Mouse (Mus musculus): ENCODE measurements around the gene Erbb2. TPM values are rescaled to one million over a fixed set of nuclear protein-coding genes. Genes with fewer than 3 reads are reported as not detected.

Erbb2 gene
- polyA plus RNA-seq, 1 experiment from 2014 or later, result 41.4 TPM

GRCm38 (mm10) chr11:98464516-98464915, 52.2 kb downstream of the Erbb2 start:
- H3K27me3 ChIP-seq (ENCODE audit: control insufficient read depth, insufficient read depth, low read depth, low read length), result peaks cover 7% of the 10 kb centered on the region
- no peaks in the 10 kb centered on the region for H3K36me3 ChIP-seq (ENCODE audit: control insufficient read depth, insufficient read depth, low read length)
- no peak overlapping the region for H3K4me3 ChIP-seq (ENCODE audit: low read length)
- H3K9me3 ChIP-seq (ENCODE audit: control insufficient read depth, low read length), result no peaks in the 10 kb centered on the region
- no peaks in the 10 kb centered on the region for H3K4me1 ChIP-seq (replicated peaks; ENCODE audit: control insufficient read depth, insufficient read depth, low read length)
- no peak for ATAC-seq (ENCODE audit: low read depth)
- no peak overlapping the region for H3K4me2 ChIP-seq (ENCODE audit: low read depth, low read length)
- H3K9ac ChIP-seq (ENCODE audit: low read length), result no peak overlapping the region
- H3K27ac ChIP-seq (ENCODE audit: low read length), result no peak overlapping the region
- WGBS, result 76% methylated on average over 6 of the region's 6 CpGs

DNA sequence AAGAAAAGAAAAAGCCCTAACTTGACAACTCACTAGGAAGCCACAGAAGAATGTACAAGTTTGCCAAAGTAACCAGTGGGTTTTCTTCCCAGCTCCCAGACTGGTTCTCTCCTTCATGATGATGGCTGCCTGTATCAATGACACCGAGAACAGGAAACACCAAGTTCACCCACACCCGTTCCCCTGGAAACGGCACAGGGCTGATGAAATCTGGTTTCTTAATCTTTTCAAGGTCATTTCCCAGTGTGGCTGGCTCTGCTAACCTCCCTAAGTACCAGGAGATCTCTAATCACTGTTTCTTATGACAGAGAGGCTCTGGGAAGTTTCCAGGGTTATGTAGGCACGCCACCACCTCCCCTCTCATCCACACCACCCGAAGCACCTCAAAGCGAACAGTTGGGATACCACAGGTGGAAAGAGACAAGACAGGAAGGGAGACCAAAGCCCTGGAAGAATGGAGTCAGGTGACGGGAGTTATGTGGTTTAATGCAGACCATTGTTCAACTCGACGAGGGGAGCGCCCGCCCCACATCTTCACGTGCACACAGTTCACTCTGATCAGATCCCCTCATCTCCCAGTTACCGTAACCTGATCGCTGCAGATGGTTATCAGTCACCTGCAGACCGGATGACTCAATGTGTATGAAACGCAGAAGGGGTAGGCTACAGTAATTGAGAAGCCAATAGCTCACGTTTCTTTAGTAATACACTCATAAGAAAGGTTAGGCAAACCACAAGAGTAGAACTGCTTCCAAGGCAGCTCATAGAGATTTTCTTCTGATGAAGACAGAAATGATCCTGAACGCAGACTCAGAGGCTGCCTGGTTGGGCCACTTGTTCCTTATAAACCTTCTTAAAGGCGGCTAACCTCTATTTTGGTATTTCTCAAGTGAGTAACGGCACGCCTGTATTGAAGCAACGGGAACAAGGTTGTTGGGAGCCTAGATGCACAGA, 57.8 kb downstream of the Erbb2 start:
- ATAC-seq (ENCODE audit: low read depth), result 0 out of 2 replicates have a peak, but pooled peaks have one; percentile 12
- no peak overlapping the region for H3K4me2 ChIP-seq (ENCODE audit: low read depth, low read length)
- H3K27me3 ChIP-seq (ENCODE audit: control insufficient read depth, insufficient read depth, low read depth, low read length), result no peaks in the 10 kb centered on the region
- H3K36me3 ChIP-seq (ENCODE audit: control insufficient read depth, insufficient read depth, low read length), result no peaks in the 10 kb centered on the region
- no peak overlapping the region for H3K4me3 ChIP-seq (ENCODE audit: low read length)
- no peak overlapping the region for H3K9ac ChIP-seq (ENCODE audit: low read length)
- WGBS, result 46% methylated on average over 22 of the region's 22 CpGs
- H3K27ac ChIP-seq (ENCODE audit: low read length), result no peak overlapping the region
- H3K9me3 ChIP-seq (ENCODE audit: control insufficient read depth, low read length), result no peaks in the 10 kb centered on the region
- H3K4me1 ChIP-seq (replicated peaks; ENCODE audit: control insufficient read depth, insufficient read depth, low read length), result no peaks in the 10 kb centered on the region

- WGBS, result 63% methylated on average over 6 of the region's 6 CpGs
- H3K27ac ChIP-seq (ENCODE audit: low read length), result no peak overlapping the region
- no peaks in the 10 kb centered on the region for H3K27me3 ChIP-seq (ENCODE audit: control insufficient read depth, insufficient read depth, low read depth, low read length)
- no peak overlapping the region for H3K4me2 ChIP-seq (ENCODE audit: low read depth, low read length)
- H3K4me1 ChIP-seq (replicated peaks; ENCODE audit: control insufficient read depth, insufficient read depth, low read length), result no peaks in the 10 kb centered on the region
- H3K9ac ChIP-seq (ENCODE audit: low read length), result no peak overlapping the region
- no peak overlapping the region for H3K4me3 ChIP-seq (ENCODE audit: low read length)
- H3K9me3 ChIP-seq (ENCODE audit: control insufficient read depth, low read length), result no peaks in the 10 kb centered on the region
- no peak for ATAC-seq (ENCODE audit: low read depth)
- no peaks in the 10 kb centered on the region for H3K36me3 ChIP-seq (ENCODE audit: control insufficient read depth, insufficient read depth, low read length)
Measured at GRCm38 (mm10) chr11:98470795-98471194, 58.5 kb downstream of the Erbb2 start.

DNA sequence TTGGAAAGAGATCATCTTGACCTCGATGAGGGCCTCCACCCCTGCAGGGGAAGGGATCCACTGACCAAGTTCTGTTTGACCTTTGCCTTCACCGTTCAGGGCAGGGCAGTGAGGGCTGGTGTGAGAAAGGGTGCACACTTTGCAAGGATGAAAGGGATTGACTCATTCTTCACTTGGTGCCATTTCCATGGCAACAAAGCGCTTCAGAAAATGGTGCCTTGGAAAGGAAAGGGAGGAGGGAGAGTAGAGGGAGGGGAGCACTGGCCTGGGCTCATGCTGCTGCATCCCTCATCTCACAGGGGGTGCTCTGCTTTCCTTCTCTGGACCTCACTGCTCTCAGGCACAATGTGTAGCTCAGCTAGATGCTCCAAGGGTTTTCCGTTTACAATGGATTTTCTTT, 60.4 kb downstream of the Erbb2 start:
- no peak overlapping the region for H3K4me2 ChIP-seq (ENCODE audit: low read depth, low read length)
- H3K9ac ChIP-seq (ENCODE audit: low read length), result no peak overlapping the region
- WGBS, result 47% methylated on average over 4 of the region's 4 CpGs
- no peak overlapping the region for H3K4me3 ChIP-seq (ENCODE audit: low read length)
- H3K4me1 ChIP-seq (replicated peaks; ENCODE audit: control insufficient read depth, insufficient read depth, low read length), result no peaks in the 10 kb centered on the region
- H3K9me3 ChIP-seq (ENCODE audit: control insufficient read depth, low read length), result no peaks in the 10 kb centered on the region
- ATAC-seq (ENCODE audit: low read depth), result no peak
- H3K27ac ChIP-seq (ENCODE audit: low read length), result no peak overlapping the region
- no peaks in the 10 kb centered on the region for H3K36me3 ChIP-seq (ENCODE audit: control insufficient read depth, insufficient read depth, low read length)
- no peaks in the 10 kb centered on the region for H3K27me3 ChIP-seq (ENCODE audit: control insufficient read depth, insufficient read depth, low read depth, low read length)

DNA sequence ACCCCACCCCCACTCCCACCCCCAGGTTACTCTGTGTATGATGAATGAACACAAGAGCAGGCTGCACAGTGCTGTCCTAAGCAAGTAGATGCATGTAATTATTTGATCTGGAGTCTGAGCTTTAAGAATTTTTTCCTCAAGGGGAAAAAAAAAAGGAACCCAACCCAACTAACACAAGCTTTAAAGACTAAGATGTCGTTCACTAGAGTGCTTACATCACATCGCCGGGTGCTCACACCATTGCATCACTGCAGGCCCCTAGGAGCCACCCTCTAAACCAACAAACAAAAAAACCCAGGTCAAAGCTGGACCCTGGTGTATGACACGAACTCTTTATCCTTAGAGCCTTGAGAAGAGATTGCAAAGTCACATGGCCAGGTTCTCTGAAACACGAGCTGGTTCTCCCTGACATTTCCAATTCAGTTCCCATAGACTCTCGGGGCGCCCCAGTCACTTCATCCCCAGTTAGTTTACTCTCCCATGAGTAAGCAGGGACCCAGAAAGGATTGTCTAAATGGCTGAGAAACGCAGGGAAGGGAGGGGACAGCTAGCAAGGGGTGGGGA, 61.7 kb downstream of the Erbb2 start:
- Histone ChIP-seq H3K9ac (ENCODE audit: low read length) (no peak overlapping the region), H3K36me3 (ENCODE audit: control insufficient read depth, insufficient read depth, low read length) (no peaks in the 10 kb centered on the region), H3K9me3 (ENCODE audit: control insufficient read depth, low read length) (no peaks in the 10 kb centered on the region), H3K4me1 (replicated peaks; ENCODE audit: control insufficient read depth, insufficient read depth, low read length) (no peaks in the 10 kb centered on the region), H3K4me3 (ENCODE audit: low read length) (no peak overlapping the region), H3K27ac (ENCODE audit: low read length) (no peak overlapping the region), H3K4me2 (ENCODE audit: low read depth, low read length) (no peak overlapping the region), H3K27me3 (ENCODE audit: control insufficient read depth, insufficient read depth, low read depth, low read length) (no peaks in the 10 kb centered on the region)
- WGBS, result 43% methylated on average over 8 of the region's 8 CpGs
- ATAC-seq (ENCODE audit: low read depth), result no peak

- no peak overlapping the region for H3K4me2 ChIP-seq (ENCODE audit: low read depth, low read length)
- H3K36me3 ChIP-seq (ENCODE audit: control insufficient read depth, insufficient read depth, low read length), result no peaks in the 10 kb centered on the region
- no peak overlapping the region for H3K27ac ChIP-seq (ENCODE audit: low read length)
- H3K4me3 ChIP-seq (ENCODE audit: low read length), result no peak overlapping the region
- ATAC-seq (ENCODE audit: low read depth), result no peak
- WGBS, result 76% methylated on average over 11 of the region's 11 CpGs
- H3K9ac ChIP-seq (ENCODE audit: low read length), result no peak overlapping the region
- H3K27me3 ChIP-seq (ENCODE audit: control insufficient read depth, insufficient read depth, low read depth, low read length), result no peaks in the 10 kb centered on the region
- no peaks in the 10 kb centered on the region for H3K4me1 ChIP-seq (replicated peaks; ENCODE audit: control insufficient read depth, insufficient read depth, low read length)
- H3K9me3 ChIP-seq (ENCODE audit: control insufficient read depth, low read length), result no peaks in the 10 kb centered on the region
Measured at GRCm38 (mm10) chr11:98474967-98475366, 62.7 kb downstream of the Erbb2 start.

DNA sequence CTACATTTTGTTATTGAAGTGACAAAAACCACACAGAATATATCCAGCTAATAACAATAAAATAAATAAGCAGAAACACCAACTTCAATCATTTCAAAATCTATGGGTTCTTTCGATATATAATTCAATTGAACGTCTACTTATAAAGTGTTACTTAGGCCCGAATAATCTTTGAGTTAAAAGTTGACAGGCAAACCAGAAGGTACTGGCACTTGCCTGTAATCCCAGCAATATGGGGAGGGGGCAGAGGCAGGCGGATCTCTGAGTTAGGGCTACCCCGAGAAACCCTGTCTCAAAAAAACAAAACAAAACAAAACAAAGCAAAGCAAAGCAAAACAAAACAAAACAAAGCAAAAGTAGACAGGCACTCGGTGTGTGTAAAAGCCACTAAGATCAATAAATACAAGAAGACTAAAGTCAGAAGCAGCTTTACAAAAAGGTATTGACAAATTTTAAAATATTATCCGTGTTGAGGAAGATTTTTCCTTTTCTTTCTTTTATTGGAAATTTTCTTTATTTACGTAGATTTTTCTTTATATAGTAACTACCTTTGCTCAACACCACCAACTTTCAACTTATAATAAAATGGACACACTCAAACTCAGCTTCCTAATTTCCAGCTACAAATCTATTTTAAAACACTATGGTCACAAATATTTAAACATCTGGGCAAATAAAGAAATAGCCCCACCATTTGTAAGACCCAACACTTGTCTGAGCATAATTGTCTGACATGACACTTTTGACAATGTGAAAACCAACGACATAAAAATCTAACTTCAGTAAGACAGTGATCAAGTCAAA, 63.6 kb downstream of the Erbb2 start:
- Histone ChIP-seq H3K4me2 (ENCODE audit: low read depth, low read length) (no peak overlapping the region), H3K36me3 (ENCODE audit: control insufficient read depth, insufficient read depth, low read length) (no peaks in the 10 kb centered on the region), H3K9me3 (ENCODE audit: control insufficient read depth, low read length) (no peaks in the 10 kb centered on the region), H3K4me1 (replicated peaks; ENCODE audit: control insufficient read depth, insufficient read depth, low read length) (no peaks in the 10 kb centered on the region), H3K27ac (ENCODE audit: low read length) (no peak overlapping the region), H3K4me3 (ENCODE audit: low read length) (no peak overlapping the region), H3K9ac (ENCODE audit: low read length) (no peak overlapping the region), H3K27me3 (ENCODE audit: control insufficient read depth, insufficient read depth, low read depth, low read length) (no peaks in the 10 kb centered on the region)
- ATAC-seq (ENCODE audit: low read depth), result no peak
- WGBS, result 82% methylated on average over 9 of the region's 9 CpGs

GRCm38 (mm10) chr11:98476434-98476807, 64.2 kb downstream of the Erbb2 start:
- no peak for ATAC-seq (ENCODE audit: low read depth)
- no peaks in the 10 kb centered on the region for H3K9me3 ChIP-seq (ENCODE audit: control insufficient read depth, low read length)
- H3K4me2 ChIP-seq (ENCODE audit: low read depth, low read length), result no peak overlapping the region
- no peak overlapping the region for H3K27ac ChIP-seq (ENCODE audit: low read length)
- H3K4me3 ChIP-seq (ENCODE audit: low read length), result no peak overlapping the region
- H3K9ac ChIP-seq (ENCODE audit: low read length), result no peak overlapping the region
- 67% methylated on average over 4 of the region's 4 CpGs for WGBS
- H3K4me1 ChIP-seq (replicated peaks; ENCODE audit: control insufficient read depth, insufficient read depth, low read length), result no peaks in the 10 kb centered on the region
- no peaks in the 10 kb centered on the region for H3K36me3 ChIP-seq (ENCODE audit: control insufficient read depth, insufficient read depth, low read length)
- no peaks in the 10 kb centered on the region for H3K27me3 ChIP-seq (ENCODE audit: control insufficient read depth, insufficient read depth, low read depth, low read length)

Data from lung, embryonic 16.5 days (tissue).